Mouse (Mus musculus): ENCODE results near the gene Spsb4. TPM values are rescaled to one million over a fixed set of nuclear protein-coding genes. Genes with fewer than 3 reads are reported as not detected.

The Spsb4 gene
- total and polyA plus RNA-seq, 3 experiments, result not detected

DNA sequence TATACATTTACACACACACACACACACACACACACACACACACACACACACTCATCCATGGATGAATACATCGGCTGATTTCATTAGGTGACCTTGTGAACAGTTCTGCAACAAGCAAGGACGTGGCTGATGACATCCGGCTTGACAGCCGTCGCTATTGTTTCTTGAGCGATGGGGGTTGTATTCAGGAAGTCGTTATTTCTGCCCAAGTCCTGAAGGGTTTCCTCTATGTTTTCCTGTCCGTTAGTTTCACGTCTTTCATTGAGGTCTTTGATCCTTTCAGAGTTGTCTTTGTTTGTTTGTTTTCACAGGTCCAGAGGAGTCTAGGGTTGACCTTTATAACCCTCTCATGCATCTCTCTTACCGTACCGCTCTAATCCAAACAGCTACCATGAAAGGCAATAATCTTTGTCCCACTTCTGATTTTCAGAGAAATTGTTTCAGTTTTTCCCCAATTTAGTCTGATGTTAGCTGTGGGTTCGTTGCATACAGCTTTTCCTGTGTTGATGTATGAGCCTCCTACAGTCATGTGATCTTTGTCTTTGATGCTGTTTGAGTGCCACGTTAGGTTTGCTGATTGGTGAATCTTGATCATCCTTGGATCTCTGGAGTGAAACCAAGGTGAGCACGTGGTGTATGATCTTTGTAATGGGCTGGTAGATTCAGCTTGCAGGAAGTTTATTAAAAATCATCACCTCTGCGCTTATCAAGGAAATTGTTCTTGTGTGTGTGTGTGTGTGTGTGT, 82.9 kb downstream of the Spsb4 start:
- H3K36me3 ChIP-seq (ENCODE audit: control insufficient read depth in 1 of 2, insufficient read depth in 2 of 2, low read length in 2 of 2), result no peaks in the 10 kb centered on the region
- no peak overlapping the region for H3K27ac ChIP-seq (ENCODE audit: control insufficient read depth, low read depth, low read length)
- H3K27me3 ChIP-seq (ENCODE audit: control insufficient read depth in 1 of 2, insufficient read depth in 2 of 2, low read length in 2 of 2), result no peaks in the 10 kb centered on the region
- H3K4me3 ChIP-seq (ENCODE audit: control insufficient read depth in 1 of 2, insufficient read depth in 1 of 2, low read depth in 2 of 2, low read length in 2 of 2), result no peak overlapping the region
- H3K4me1 ChIP-seq (ENCODE audit: control insufficient read depth in 1 of 2, insufficient read depth in 2 of 2, low read length in 2 of 2), result no peaks in the 10 kb centered on the region
- TF ChIP-seq UBTF (IDR thresholded peaks at IDR 0.05; ENCODE audit: borderline replicate concordance, insufficient read depth, low read depth, low read length) (no peak), ETS1 (IDR thresholded peaks at IDR 0.05; ENCODE audit: low read depth, low read length) (no peak), POLR2A (IDR thresholded peaks at IDR 0.05; ENCODE audit: control insufficient read depth in 1 of 2, insufficient read depth in 1 of 2, low read depth in 1 of 2, low read length in 2 of 2, poor library complexity in 1 of 2) (no peak), MXI1 (IDR thresholded peaks at IDR 0.05; ENCODE audit: low read depth, low read length) (no peak), TBP (IDR thresholded peaks at IDR 0.05; ENCODE audit: low read depth, low read length) (no peak), TCF12 (IDR thresholded peaks at IDR 0.05; ENCODE audit: low read depth, low read length) (no peak), RAD21 (IDR thresholded peaks at IDR 0.05; ENCODE audit: low read depth, low read length) (no peak), MAZ (IDR thresholded peaks at IDR 0.05; ENCODE audit: low read depth, low read length) (no peak), ZNF384 (IDR thresholded peaks at IDR 0.05; ENCODE audit: low read depth, low read length) (no peak), GABPA (IDR thresholded peaks at IDR 0.05; ENCODE audit: low read depth, low read length) (no peak), POLR2AphosphoS2 (IDR thresholded peaks at IDR 0.05; ENCODE audit: low read length) (no peak)
- DNase-seq (ENCODE audit: low read depth, low spot score), result no peak
- H3K79me2 ChIP-seq (ENCODE audit: control insufficient read depth, insufficient read depth, low read length, poor library complexity), result no peaks in the 10 kb centered on the region
- H3K9ac ChIP-seq (ENCODE audit: control insufficient read depth, low read depth, low read length, poor library complexity, severe bottlenecking), result no peak overlapping the region
- H3K9me3 ChIP-seq (replicated peaks; ENCODE audit: insufficient read depth, low read length), result no peaks in the 10 kb centered on the region

DNA sequence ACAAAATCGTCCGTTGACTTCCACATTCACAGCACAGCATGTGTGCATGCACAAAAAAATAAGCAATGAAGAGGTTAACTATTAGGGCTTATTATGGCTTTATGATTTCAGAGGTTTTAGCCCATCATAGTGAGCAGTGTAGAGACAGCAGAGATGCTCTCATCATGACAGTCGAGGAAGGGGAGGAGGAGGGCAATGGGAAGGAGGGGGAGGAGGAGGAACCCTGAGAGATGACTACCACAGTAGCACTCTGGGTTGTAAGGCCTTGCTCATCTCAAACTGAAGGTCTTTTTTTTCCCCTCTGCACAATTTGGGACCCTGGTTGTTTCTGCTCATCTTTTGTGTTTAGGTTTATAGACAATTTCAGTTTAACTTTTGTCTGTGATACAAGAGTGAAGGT, 83.8 kb downstream of the Spsb4 start:
- no peak overlapping the region for H3K4me3 ChIP-seq (ENCODE audit: control insufficient read depth in 1 of 2, insufficient read depth in 1 of 2, low read depth in 2 of 2, low read length in 2 of 2)
- no peak for DNase-seq (ENCODE audit: low read depth, low spot score)

More for the DNA sequence above, 83.8 kb downstream of the Spsb4 start:
- H3K27me3 ChIP-seq (ENCODE audit: control insufficient read depth in 1 of 2, insufficient read depth in 2 of 2, low read length in 2 of 2), result no peaks in the 10 kb centered on the region
- no peak overlapping the region for H3K9ac ChIP-seq (ENCODE audit: control insufficient read depth, low read depth, low read length, poor library complexity, severe bottlenecking)
- no peaks in the 10 kb centered on the region for H3K4me1 ChIP-seq (ENCODE audit: control insufficient read depth in 1 of 2, insufficient read depth in 2 of 2, low read length in 2 of 2)
- TF ChIP-seq ELF1 (IDR thresholded peaks at IDR 0.05; ENCODE audit: low read depth, low read length) (no peak), CTCF (IDR thresholded peaks at IDR 0.05 in 2 of 3, conservative IDR thresholded peaks at IDR 0.05 in 1 of 3; ENCODE audit: control insufficient read depth in 1 of 3, insufficient read depth in 1 of 3, low read depth in 2 of 3, low read length in 3 of 3, poor library complexity in 1 of 3, severe bottlenecking in 1 of 3) (no peak), ETS1 (IDR thresholded peaks at IDR 0.05; ENCODE audit: low read depth, low read length) (no peak), TCF12 (IDR thresholded peaks at IDR 0.05; ENCODE audit: low read depth, low read length) (no peak), POLR2A (IDR thresholded peaks at IDR 0.05; ENCODE audit: control insufficient read depth in 1 of 2, insufficient read depth in 1 of 2, low read depth in 1 of 2, low read length in 2 of 2, poor library complexity in 1 of 2) (no peak), MAX (IDR thresholded peaks at IDR 0.05; ENCODE audit: low read length) (no peak), NRF1 (IDR thresholded peaks at IDR 0.05; ENCODE audit: insufficient read depth, low read depth, low read length, poor library complexity, severe bottlenecking) (no peak), BHLHE40 (IDR thresholded peaks at IDR 0.05; ENCODE audit: borderline replicate concordance, low read depth, low read length) (no peak), HCFC1 (IDR thresholded peaks at IDR 0.05; ENCODE audit: low read depth, low read length) (no peak), MYC (IDR thresholded peaks at IDR 0.05; ENCODE audit: low read depth, low read length) (no peak), POLR2AphosphoS2 (IDR thresholded peaks at IDR 0.05; ENCODE audit: low read length) (no peak), MEF2A (IDR thresholded peaks at IDR 0.05; ENCODE audit: extremely low read depth, insufficient replicate concordance, low read depth, low read length, poor library complexity, severe bottlenecking) (no peak), POLR2AphosphoS5 (IDR thresholded peaks at IDR 0.05; ENCODE audit: borderline replicate concordance, low read depth, low read length) (no peak), MAZ (IDR thresholded peaks at IDR 0.05; ENCODE audit: low read depth, low read length) (no peak), SMC3 (IDR thresholded peaks at IDR 0.05; ENCODE audit: low read depth, low read length) (no peak)
- no peaks in the 10 kb centered on the region for H3K36me3 ChIP-seq (ENCODE audit: control insufficient read depth in 1 of 2, insufficient read depth in 2 of 2, low read length in 2 of 2)
- H3K9me3 ChIP-seq (replicated peaks; ENCODE audit: insufficient read depth, low read length), result no peaks in the 10 kb centered on the region
- H3K27ac ChIP-seq (ENCODE audit: control insufficient read depth, low read depth, low read length), result no peak overlapping the region
- no peaks in the 10 kb centered on the region for H3K79me2 ChIP-seq (ENCODE audit: control insufficient read depth, insufficient read depth, low read length, poor library complexity)

Measured in MEL (cell line).